In genomic region chr6:53721595-53721994, GRCm38 (mm10) we compare ENCODE assay signal across 9 mouse cellular contexts.
DNase-seq lines count a peak whose midpoint lies in the region; ATAC-seq and TF ChIP-seq lines count a peak whose summit lies in the region.
"Had no signal": no experiment of that assay in that cellular context is flagged by ENCODE, and none has a peak within 500 bp of the region (broad histone marks: within the 10 kb centered on the region; RNA-seq: fewer than 3 reads in every experiment).

No protein-coding gene starts in this region.

- no peaks in the 10 kb centered on the region for H3K4me1 ChIP-seq in hindbrain, embryonic 10.5 days (replicated peaks)
- H3K4me1 ChIP-seq in hindbrain, embryonic 13.5 days (replicated peaks) = no peaks in the 10 kb centered on the region
- H3K4me1 ChIP-seq in forebrain, embryonic 15.5 days = no peaks in the 10 kb centered on the region
- no peaks in the 10 kb centered on the region for H3K4me1 ChIP-seq in midbrain, embryonic 14.5 days (ENCODE audit: control insufficient read depth, insufficient read depth, low read length)

- ATAC-seq in hindbrain, embryonic 13.5 days (ENCODE audit: low FRiP score) = no peak
- peak; percentile 61; the same call in 1 of the 2 replicates for ATAC-seq in forebrain, embryonic 15.5 days (replicated peaks)
- ATAC-seq in midbrain, embryonic 14.5 days (ENCODE audit: low FRiP score, low TSS enrichment) = no peak

- H3K27ac ChIP-seq in hindbrain, embryonic 10.5 days = no peak overlapping the region
- H3K27ac ChIP-seq in hindbrain, embryonic 13.5 days = no peak overlapping the region
- no peak overlapping the region for H3K27ac ChIP-seq in forebrain, embryonic 15.5 days (replicated peaks)
- no peak overlapping the region for H3K27ac ChIP-seq in left cerebral cortex, adult 2 months
- no peak overlapping the region for H3K27ac ChIP-seq in midbrain, embryonic 14.5 days (replicated peaks; ENCODE audit: low read depth, low read length)

- H3K9me3 ChIP-seq in hindbrain, embryonic 10.5 days = no peaks in the 10 kb centered on the region
- no peaks in the 10 kb centered on the region for H3K9me3 ChIP-seq in hindbrain, embryonic 13.5 days
- H3K9me3 ChIP-seq in forebrain, embryonic 15.5 days = no peaks in the 10 kb centered on the region
- H3K9me3 ChIP-seq in midbrain, embryonic 14.5 days (ENCODE audit: control insufficient read depth, low read length) = no peaks in the 10 kb centered on the region

- peak; percentile 70 for DNase-seq in hindbrain, embryonic 10.5 days (ENCODE audit: low spot score)
- DNase-seq in c-Kit-positive CD71-positive TER-119-positive erythroid progenitor cells, embryonic 14.5 days (ENCODE audit: low spot score) = peak; percentile 12
- peak; percentile 80 for DNase-seq in heart, postnatal 4 days
- peak; percentile 61 to 79 for DNase-seq in left cerebral cortex, adult 2 months (ENCODE audit: extremely low spot score in 1 of 2, low spot score in 2 of 2)
- peak; percentile 83 for DNase-seq in midbrain, embryonic 14.5 days
- DNase-seq in splenic B cell, adult 2 months (ENCODE audit: low read depth, low spot score) = peak; percentile 57

- WGBS in hindbrain, embryonic 10.5 days = 15% methylated on average over 9 of the region's 9 CpGs
- WGBS in hindbrain, embryonic 13.5 days = 13% methylated on average over 9 of the region's 9 CpGs
- WGBS in forebrain, embryonic 15.5 days = 9% methylated on average over 9 of the region's 9 CpGs
- WGBS in midbrain, embryonic 14.5 days = 16% methylated on average over 9 of the region's 9 CpGs

- no peak overlapping the region for H3K9ac ChIP-seq in hindbrain, embryonic 13.5 days
- no peak overlapping the region for H3K9ac ChIP-seq in forebrain, embryonic 15.5 days (replicated peaks)
- H3K9ac ChIP-seq in midbrain, embryonic 14.5 days (replicated peaks; ENCODE audit: low read length) = no peak overlapping the region

- peak; percentile 97 for TF ChIP-seq CTCF in left cerebral cortex, adult 2 months (IDR thresholded peaks at IDR 0.05)

- intact Hi-C loops in left cerebral cortex, adult 2 months (cut with DNase I) = loop anchor here (1.0 to 5.0 kb wide), 4 partner anchors 184 to 557 kb away; no protein-coding TSS in a partner anchor

- H3K4me2 ChIP-seq in hindbrain, embryonic 13.5 days = no peak overlapping the region
- H3K4me2 ChIP-seq in forebrain, embryonic 15.5 days (replicated peaks) = no peak overlapping the region
- no peak overlapping the region for H3K4me2 ChIP-seq in midbrain, embryonic 14.5 days (ENCODE audit: low read length)

- H3K36me3 ChIP-seq in hindbrain, embryonic 10.5 days = no peaks in the 10 kb centered on the region
- no peaks in the 10 kb centered on the region for H3K36me3 ChIP-seq in hindbrain, embryonic 13.5 days
- H3K36me3 ChIP-seq in forebrain, embryonic 15.5 days = no peaks in the 10 kb centered on the region
- no peaks in the 10 kb centered on the region for H3K36me3 ChIP-seq in midbrain, embryonic 14.5 days (ENCODE audit: control insufficient read depth, insufficient read depth, low read length)
- no peaks in the 10 kb centered on the region for H3K36me3 ChIP-seq in splenic B cell, adult 2 months (ENCODE audit: control insufficient read depth, insufficient read depth, low read length, poor library complexity, severe bottlenecking)

- H3K4me3 ChIP-seq in hindbrain, embryonic 10.5 days = no peak overlapping the region
- H3K4me3 ChIP-seq in hindbrain, embryonic 13.5 days = no peak overlapping the region
- H3K4me3 ChIP-seq in forebrain, embryonic 15.5 days = no peak overlapping the region
- no peak overlapping the region for H3K4me3 ChIP-seq in left cerebral cortex, adult 2 months
- no peak overlapping the region for H3K4me3 ChIP-seq in midbrain, embryonic 14.5 days (replicated peaks; ENCODE audit: low read depth, low read length)
- H3K4me3 ChIP-seq: myocyte had no signal

- H3K27me3 ChIP-seq in hindbrain, embryonic 10.5 days (ENCODE audit: insufficient read depth, poor library complexity, severe bottlenecking) = peaks cover 11% of the 10 kb centered on the region; the same call in 1 of the 2 replicates
- H3K27me3 ChIP-seq in hindbrain, embryonic 13.5 days = peaks cover 16% of the 10 kb centered on the region
- no peaks in the 10 kb centered on the region for H3K27me3 ChIP-seq in forebrain, embryonic 15.5 days
- H3K27me3 ChIP-seq in midbrain, embryonic 14.5 days (ENCODE audit: control insufficient read depth, insufficient read depth, low read length) = no peaks in the 10 kb centered on the region
- H3K27me3 ChIP-seq in splenic B cell, adult 2 months (ENCODE audit: control insufficient read depth, insufficient read depth, low read length, poor library complexity, severe bottlenecking) = no peaks in the 10 kb centered on the region

Comparison
In these comparisons a context has a peak if more than half of its experiments do, and no peak if none do; other contexts are left out.
1. DNase-seq: peak in every context shown above with its lines; median percentile 83 in midbrain, embryonic 14.5 days; 80 in heart, postnatal 4 days; 70 in hindbrain, embryonic 10.5 days; 70 in left cerebral cortex, adult 2 months; 57 in splenic B cell, adult 2 months; 12 in c-Kit-positive CD71-positive TER-119-positive erythroid progenitor cells, embryonic 14.5 days.